Mouse (Mus musculus) heart, postnatal 0 days (tissue): ENCODE measurements at regions not wholly inside any gene's neighbourhood (a gene's known extent, or its start where the extent isn't known, plus 50 kb on each side); places are given as distances from the start of the nearest gene placed in this dataset.
A peak's percentile ranks its signal among the peaks of the same experiment; 100 is the strongest.

Experiments
- ATAC-seq: fragments of 200-750 bp; cut with Nextera tagmentation; 2 replicates; pipeline ENCODE4 v1.8.0; 2017; ENCODE audit warnings: low read depth, moderate number of reproducible peaks, moderate library complexity; ENCODE audit not compliant: insufficient read depth
- DNase-seq: peaks from one replicate; pipeline ENCODE4 v3.0.0-alpha.2; 2016; ENCODE audit warnings: low spot score
- H3K27ac ChIP-seq: fragments of 300-500 bp; sonication (generic); 2 replicates; pipeline ENCODE4 v1.5.1; 2014; ENCODE audit warnings: low read depth, mild to moderate bottlenecking
- H3K27me3 ChIP-seq: fragments of 300-500 bp; sonication (generic); 2 replicates; pipeline ENCODE4 v1.6.1; 2014; ENCODE audit warnings: low read length, mixed read lengths; ENCODE audit not compliant: control insufficient read depth, insufficient read depth
- H3K36me3 ChIP-seq: fragments of 300-500 bp; sonication (generic); replicated peaks from 2 replicates; pipeline ENCODE4 v1.6.1; 2014; ENCODE audit warnings: low read length, mixed read lengths; ENCODE audit not compliant: control insufficient read depth, insufficient read depth
- H3K4me1 ChIP-seq: fragments of 300-500 bp; sonication (generic); 2 replicates; pipeline ENCODE4 v1.6.1; 2014; ENCODE audit warnings: antibody characterized with exemption; ENCODE audit not compliant: control insufficient read depth, insufficient read depth
- H3K4me2 ChIP-seq: fragments of 300-500 bp; sonication (generic); 2 replicates; pipeline ENCODE4 v1.6.1; 2014; ENCODE audit warnings: low read depth, mild to moderate bottlenecking, low read length, moderate library complexity
- H3K4me3 ChIP-seq: fragments of 300-500 bp; sonication (generic); 2 replicates; pipeline ENCODE4 v1.5.1; 2014; ENCODE audit warnings: low read depth, low read length
- H3K9ac ChIP-seq: fragments of 300-500 bp; sonication (generic); replicated peaks from 2 replicates; pipeline ENCODE4 v1.6.1; 2014; ENCODE audit warnings: low read depth, low read length, mixed read lengths
- H3K9me3 ChIP-seq: fragments of 300-500 bp; sonication (generic); replicated peaks from 2 replicates; pipeline ENCODE4 v1.6.1; 2016; ENCODE audit warnings: low read length; ENCODE audit not compliant: control insufficient read depth
- CTCF ChIP-seq: IDR thresholded peaks from 2 replicates; pipeline ENCODE4 v1.5.1; 2016; ENCODE audit warnings: antibody characterized with exemption, control low read depth, low read depth
- EP300 ChIP-seq: IDR thresholded peaks from 2 replicates; pipeline ENCODE4 v1.6.1; 2016; ENCODE audit warnings: antibody characterized with exemption, low read depth
- WGBS: fragments of 180-500 bp; shearing (Covaris S2); extraction: QIAGEN DNeasy Blood & Tissue Kit; methylation state at CpG from one replicate; pipeline ENCODE4 v1.1.7; 2014; 5-methylcytosine and 5-hydroxymethylcytosine counted together

GRCm38 (mm10) chr6:66398674-66399073, 136.5 kb upstream of the Mad2l1 start:
- H3K4me1 ChIP-seq: peaks cover 3% of the 10 kb centered on the region; the same call in 1 of the 2 replicates
- no peak for ATAC-seq
- no peak overlapping the region for H3K27ac ChIP-seq
- H3K9ac ChIP-seq: no peak overlapping the region
- no peaks in the 10 kb centered on the region for H3K9me3 ChIP-seq
- H3K4me2 ChIP-seq: no peak overlapping the region
- no peak overlapping the region for H3K4me3 ChIP-seq
- no peaks in the 10 kb centered on the region for H3K36me3 ChIP-seq
- H3K27me3 ChIP-seq: no peaks in the 10 kb centered on the region
- TF ChIP-seq EP300 (no peak), CTCF (no peak)
- DNase-seq: no peak
- 49% methylated on average over 3 of the region's 3 CpGs for WGBS

GRCm38 (mm10) chr6:66399091-66399755, 136.0 kb upstream of the Mad2l1 start:
- H3K4me3 ChIP-seq: no peak overlapping the region
- WGBS: 71% methylated on average over 4 of the region's 4 CpGs

GRCm38 (mm10) chr6:66401468-66401867, 133.7 kb upstream of the Mad2l1 start:
- H3K4me3 ChIP-seq: peak overlapping the region; percentile 3; the same call in 1 of the 2 replicates
- H3K4me1 ChIP-seq: peaks cover 3% of the 10 kb centered on the region; the same call in 1 of the 2 replicates
- WGBS: 28% methylated on average over 5 of the region's 5 CpGs
- no peaks in the 10 kb centered on the region for H3K9me3 ChIP-seq
- H3K36me3 ChIP-seq: no peaks in the 10 kb centered on the region
- H3K9ac ChIP-seq: no peak overlapping the region
- no peak for TF ChIP-seq CTCF
- TF ChIP-seq EP300: no peak
- H3K27me3 ChIP-seq: no peaks in the 10 kb centered on the region
- peak overlapping the region; percentile 37; the same call in 1 of the 2 replicates for H3K4me2 ChIP-seq
- DNase-seq (no peak), ATAC-seq (no peak)
- H3K27ac ChIP-seq: no peak overlapping the region

More at GRCm38 (mm10) chr6:66399091-66399755, 136.0 kb upstream of the Mad2l1 start:
- no peaks in the 10 kb centered on the region for H3K27me3 ChIP-seq
- TF ChIP-seq EP300 (no peak), CTCF (no peak)
- ATAC-seq (no peak), DNase-seq (no peak)
- no peaks in the 10 kb centered on the region for H3K36me3 ChIP-seq
- no peaks in the 10 kb centered on the region for H3K9me3 ChIP-seq
- peaks cover 3% of the 10 kb centered on the region; the same call in 1 of the 2 replicates for H3K4me1 ChIP-seq
- no peak overlapping the region for H3K9ac ChIP-seq
- no peak overlapping the region for H3K4me2 ChIP-seq
- H3K27ac ChIP-seq: no peak overlapping the region

- Histone ChIP-seq H3K9me3 (no peaks in the 10 kb centered on the region), H3K27ac (no peak overlapping the region), H3K36me3 (no peaks in the 10 kb centered on the region), H3K9ac (no peak overlapping the region), H3K4me2 (peak overlapping the region; percentile 37; the same call in 1 of the 2 replicates), H3K4me1 (peaks cover 3% of the 10 kb centered on the region; the same call in 1 of the 2 replicates), H3K4me3 (peak overlapping the region; percentile 3; the same call in 1 of the 2 replicates), H3K27me3 (no peaks in the 10 kb centered on the region)
- DNase-seq (no peak), ATAC-seq (no peak)
- 42% methylated on average over 5 of the region's 5 CpGs for WGBS
- TF ChIP-seq CTCF: no peak
- TF ChIP-seq EP300: no peak
Observed at GRCm38 (mm10) chr6:66401868-66402440, 133.2 kb upstream of the Mad2l1 start.

GRCm38 (mm10) chr6:66414822-66415221, 120.4 kb upstream of the Mad2l1 start:
- ATAC-seq (no peak), DNase-seq (no peak)
- H3K9ac ChIP-seq: no peak overlapping the region
- H3K4me2 ChIP-seq: no peak overlapping the region
- no peaks in the 10 kb centered on the region for H3K36me3 ChIP-seq
- H3K4me3 ChIP-seq: no peak overlapping the region
- WGBS: 44% methylated on average over 4 of the region's 4 CpGs
- H3K27me3 ChIP-seq: no peaks in the 10 kb centered on the region
- no peak overlapping the region for H3K27ac ChIP-seq
- no peak for TF ChIP-seq EP300
- no peak for TF ChIP-seq CTCF
- no peaks in the 10 kb centered on the region for H3K4me1 ChIP-seq
- H3K9me3 ChIP-seq: no peaks in the 10 kb centered on the region
